Mouse (Mus musculus) splenic B cell, adult 2 months (primary cell): Measurements from ENCODE around the gene Tmem234.
A peak's percentile ranks its signal among the peaks of the same experiment; 100 is the strongest.
"Not testable (repeated sequence)": the region's sequence is repeated elsewhere in the genome, so short reads cannot be mapped to it uniquely, and the experiment has no call there.

Source experiments
- DNase-seq: peaks from one replicate; pipeline ENCODE4 v3.0.0-alpha.2; 2011; ENCODE audit warnings: low read depth, low spot score
- H3K27me3 ChIP-seq: 2 replicates; pipeline ENCODE4 v1.6.1; 2012; ENCODE audit warnings: mild to moderate bottlenecking, low read length, moderate library complexity, mixed read lengths; ENCODE audit not compliant: control insufficient read depth, poor library complexity, insufficient read depth, severe bottlenecking
- H3K36me3 ChIP-seq: 2 replicates; pipeline ENCODE4 v1.6.1; 2012; ENCODE audit warnings: mild to moderate bottlenecking, low read length, moderate library complexity, mixed read lengths; ENCODE audit not compliant: control insufficient read depth, poor library complexity, insufficient read depth, severe bottlenecking

The Tmem234 gene

DNA sequence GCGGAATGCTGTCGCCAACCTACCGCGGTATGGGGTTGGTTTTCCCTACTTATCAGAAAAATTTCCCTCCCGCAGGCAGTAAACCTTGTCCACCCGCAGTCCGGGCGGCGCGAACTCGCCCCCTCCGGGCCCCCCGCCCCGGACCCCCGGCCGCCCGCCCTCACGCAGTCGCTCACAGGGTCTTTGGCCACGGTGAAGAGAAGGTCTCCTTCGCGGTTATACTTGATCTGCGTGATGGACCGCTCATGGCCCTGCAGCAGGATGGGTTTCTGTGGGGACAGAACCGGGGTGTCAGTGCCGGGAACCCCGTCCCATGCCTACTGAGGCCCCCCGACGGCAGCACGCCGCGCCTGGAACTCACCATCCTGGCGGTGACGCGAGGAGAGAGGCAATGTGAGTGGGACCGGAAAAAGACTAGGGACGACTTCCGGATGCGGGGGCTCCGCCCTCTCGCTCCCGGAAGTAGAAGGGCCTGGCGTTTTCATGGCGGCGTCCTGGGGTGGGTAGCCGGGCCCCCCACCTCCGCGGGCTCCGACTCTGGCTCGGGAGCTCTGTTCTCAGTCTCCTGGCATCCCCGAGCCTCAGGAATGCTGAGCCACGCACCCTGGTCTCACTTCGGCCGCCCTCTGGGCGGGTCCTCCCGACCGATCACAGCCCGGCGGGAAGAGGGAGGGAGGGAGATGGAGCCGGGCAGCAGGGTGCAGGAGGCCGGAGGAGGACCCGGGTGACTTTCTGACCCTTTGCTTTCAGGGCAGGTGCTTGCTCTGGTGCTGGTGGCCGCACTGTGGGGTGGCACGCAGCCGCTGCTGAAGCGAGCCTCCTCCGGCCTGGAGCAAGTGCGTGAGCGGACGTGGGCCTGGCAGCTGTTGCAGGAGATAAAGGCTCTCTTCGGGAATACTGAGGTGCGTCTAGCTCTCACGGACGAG lies at the start of gene Tmem234, which contains the start of gene Eif3i:
Tmem234 (plus strand) TSS at position 436 of the 926 bp plus-strand sequence.
Eif3i (minus strand) TSS at position 416 of the 926 bp plus-strand sequence.
- H3K27me3 ChIP-seq = no peaks in the 10 kb centered on the region
- peak; percentile 85 for DNase-seq
- H3K36me3 ChIP-seq = peaks cover 7% of the 10 kb centered on the region

DNA sequence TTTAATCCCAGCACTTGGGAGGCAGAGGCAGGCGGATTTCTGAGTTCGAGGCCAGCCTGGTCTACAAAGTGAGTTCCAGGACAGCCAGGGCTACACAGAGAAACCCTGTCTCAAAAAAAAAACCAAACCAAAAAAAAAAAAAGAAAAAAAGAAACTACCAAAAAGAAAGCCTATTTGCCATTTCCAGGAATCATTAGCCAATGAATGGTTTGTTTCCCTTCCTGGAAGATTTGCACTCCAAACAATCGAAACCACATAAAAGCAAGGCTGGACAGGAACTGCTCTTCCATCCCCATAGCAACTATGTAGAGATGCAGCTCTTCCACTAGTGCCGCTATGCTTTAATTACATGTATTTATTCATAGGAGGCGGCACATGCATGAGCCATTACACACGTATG lies 46.0 kb upstream of the Tmem234 start:
- DNase-seq, H3K36me3 ChIP-seq: not testable (repeated sequence)

DNA sequence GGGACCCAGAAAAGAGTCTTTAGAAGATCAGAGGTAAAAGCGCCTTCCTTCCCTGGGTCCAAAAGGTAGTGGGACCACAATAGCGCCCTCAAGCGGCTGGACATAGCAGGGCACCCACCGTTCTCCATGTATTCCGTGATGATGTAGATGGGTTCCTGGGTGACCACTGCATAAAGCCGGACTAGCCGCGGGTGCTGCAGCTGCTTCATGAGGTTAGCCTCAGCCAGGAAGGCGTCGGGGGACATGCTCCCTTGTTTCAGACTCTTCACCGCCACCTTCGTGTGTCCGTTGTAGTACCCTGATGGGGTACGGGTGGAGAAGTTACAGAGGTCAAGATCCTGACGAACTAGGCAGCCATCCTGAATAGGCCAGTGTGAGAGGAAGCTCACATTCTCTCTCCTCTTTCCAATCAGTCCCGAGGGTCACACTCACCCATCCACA lies 45.0 kb upstream of the Tmem234 start:
- Histone ChIP-seq H3K27me3 (no peaks in the 10 kb centered on the region), H3K36me3 (no peaks in the 10 kb centered on the region)
- DNase-seq = peak; percentile 61

More for the DNA sequence above, 46.0 kb upstream of the Tmem234 start:
- H3K27me3 ChIP-seq = not testable (repeated sequence)

DNA sequence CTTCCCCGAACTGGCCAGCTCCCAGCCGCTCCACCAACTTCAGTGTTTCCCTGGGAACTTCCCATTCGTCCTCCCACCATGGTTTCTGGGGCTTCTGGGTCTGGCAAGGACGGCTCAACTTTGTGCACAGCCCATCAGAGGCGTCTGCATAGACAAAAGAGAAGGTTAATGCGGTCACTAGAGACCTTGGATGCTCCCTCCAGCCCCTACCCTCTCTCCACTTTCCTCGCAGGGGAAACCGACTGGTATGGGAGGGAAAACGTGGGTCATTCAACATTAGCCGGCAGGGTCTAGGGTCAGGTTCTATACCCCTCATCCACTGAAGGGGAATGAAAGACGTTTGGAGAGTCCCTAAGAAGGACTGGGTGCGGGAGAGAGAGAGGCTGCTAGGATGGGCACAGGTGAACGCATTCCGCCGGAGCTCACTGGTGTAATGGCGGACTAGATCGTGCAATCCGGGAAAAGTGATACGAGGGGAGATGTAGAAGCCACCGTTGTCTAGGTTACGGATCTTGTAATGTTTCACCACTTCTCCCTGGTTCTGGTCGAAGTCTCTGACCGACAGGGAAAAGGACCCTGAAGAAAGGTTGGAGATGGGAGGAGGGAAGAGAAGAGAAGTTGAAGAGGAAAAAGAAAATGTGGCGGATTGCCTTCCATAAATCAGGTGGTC lies 44.5 kb upstream of the Tmem234 start:
- Histone ChIP-seq H3K27me3 (no peaks in the 10 kb centered on the region), H3K36me3 (no peaks in the 10 kb centered on the region)
- no peak for DNase-seq

DNA sequence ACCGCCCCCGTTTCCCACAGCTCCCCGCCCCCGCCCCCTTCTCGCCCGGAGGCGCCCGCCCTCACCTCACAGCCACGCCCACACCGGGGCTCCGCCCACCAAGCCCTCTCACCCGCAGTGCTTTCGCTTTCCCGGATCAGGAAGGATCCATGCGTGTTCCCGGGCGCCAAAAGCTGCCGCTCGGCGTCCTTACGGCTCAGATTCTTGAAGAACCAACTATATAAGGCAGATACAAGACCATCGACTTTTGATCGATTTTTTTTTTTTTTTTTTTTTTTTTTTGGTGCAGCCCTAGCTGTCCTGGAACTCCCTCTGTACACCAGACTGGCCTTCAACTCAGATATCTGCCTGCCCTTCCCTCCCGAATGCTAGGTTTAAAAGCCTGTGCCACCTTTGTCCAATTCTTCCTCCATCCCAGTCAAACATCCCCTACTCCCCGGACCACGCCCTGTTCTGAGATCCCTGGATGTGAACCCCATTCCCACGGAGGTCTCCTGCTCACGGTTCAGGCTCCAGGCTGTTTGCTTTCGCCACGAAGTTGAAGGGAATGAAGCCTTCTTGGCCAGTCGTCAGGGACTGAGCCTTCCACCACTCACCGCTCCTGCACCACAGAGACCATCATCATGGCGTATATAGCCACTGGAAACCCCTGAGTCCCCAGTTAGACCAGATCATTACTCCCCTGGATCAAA lies 43.8 kb upstream of the Tmem234 start:
- DNase-seq = peak; percentile 88
- no peaks in the 10 kb centered on the region for H3K27me3 ChIP-seq

DNA sequence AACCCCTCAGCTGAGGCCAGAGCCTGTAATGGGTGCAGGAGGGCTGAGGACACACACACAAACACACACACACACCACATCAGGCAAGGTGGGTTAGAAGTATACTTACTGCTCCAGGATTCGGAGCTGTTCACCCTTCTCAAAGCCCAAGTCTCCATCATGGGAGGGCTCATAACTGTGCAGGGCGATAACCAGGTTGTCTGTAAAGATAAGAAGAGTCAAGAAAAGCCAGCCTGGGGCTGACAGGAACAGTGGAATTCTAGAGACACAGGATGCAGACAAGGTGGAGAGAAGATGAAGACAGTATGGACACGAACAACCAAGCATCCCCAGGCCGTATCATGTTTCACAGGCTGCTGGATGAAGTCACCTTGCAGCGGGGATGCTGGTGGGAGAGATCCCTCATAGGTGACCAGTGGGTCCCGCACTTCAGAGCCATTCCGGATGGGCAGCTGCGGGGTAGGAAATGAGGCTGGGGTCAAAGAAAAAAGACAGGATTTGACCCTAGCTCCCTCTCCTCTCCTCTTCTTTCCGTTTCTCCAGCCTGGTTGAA lies 43.1 kb upstream of the Tmem234 start:
- Histone ChIP-seq H3K27me3 (no peaks in the 10 kb centered on the region), H3K36me3 (no peaks in the 10 kb centered on the region)
- no peak for DNase-seq

More for the DNA sequence above, 43.8 kb upstream of the Tmem234 start:
- no peaks in the 10 kb centered on the region for H3K36me3 ChIP-seq

DNA sequence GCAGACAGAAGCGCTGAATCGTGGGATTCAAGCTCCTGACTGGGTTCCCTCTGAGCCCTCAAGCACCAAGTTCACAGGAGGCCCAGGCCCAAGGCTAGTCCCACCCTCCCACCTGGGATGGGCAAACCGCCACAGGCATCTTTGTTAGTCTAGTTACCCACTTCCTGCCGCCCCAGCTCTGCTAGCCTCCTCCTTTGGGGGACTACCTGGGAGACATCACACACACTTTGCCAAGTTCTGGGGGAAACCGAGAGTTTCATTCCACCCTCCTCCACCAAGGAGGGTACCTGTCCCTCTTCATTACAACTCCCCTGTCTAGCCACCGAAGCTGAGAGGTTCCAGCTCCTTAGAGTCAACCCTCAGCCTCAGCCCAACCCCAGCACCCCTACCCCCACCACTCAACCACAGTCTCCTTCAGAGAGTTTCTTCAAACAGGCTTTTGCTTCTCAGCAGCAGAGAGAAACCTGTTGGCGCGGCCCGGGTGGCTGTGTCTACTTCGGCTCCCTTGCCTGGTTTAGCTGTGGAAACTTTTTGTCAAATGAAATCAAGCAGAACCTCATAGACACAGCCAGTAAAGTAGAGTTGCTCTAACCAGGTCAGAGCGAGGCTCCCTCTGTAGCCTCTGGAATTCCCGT lies 42.0 kb upstream of the Tmem234 start:
- H3K36me3 ChIP-seq = no peaks in the 10 kb centered on the region
- DNase-seq = peak; percentile 40
- no peaks in the 10 kb centered on the region for H3K27me3 ChIP-seq

DNA sequence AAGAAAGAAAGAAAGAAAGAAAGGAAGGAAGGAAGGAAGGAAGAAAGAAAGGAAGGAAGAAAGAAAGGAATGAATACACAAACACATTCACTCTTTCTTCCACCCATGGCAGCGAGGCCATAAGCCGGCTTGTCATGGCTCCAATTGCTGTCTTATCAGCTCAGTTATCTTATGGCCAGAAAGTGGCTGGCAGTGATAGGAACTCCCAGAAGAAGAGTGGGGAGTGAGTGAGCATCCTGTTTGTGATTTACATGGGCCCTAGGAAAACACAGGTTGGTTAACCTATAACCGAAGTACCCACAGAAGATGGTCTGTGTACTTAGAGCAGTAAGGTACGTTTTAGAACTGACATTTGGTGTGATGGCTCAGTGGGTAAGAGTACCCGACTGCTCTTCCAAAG lies 39.3 kb upstream of the Tmem234 start:
- Histone ChIP-seq H3K36me3 (no peaks in the 10 kb centered on the region), H3K27me3 (no peaks in the 10 kb centered on the region)
- no peak for DNase-seq

DNA sequence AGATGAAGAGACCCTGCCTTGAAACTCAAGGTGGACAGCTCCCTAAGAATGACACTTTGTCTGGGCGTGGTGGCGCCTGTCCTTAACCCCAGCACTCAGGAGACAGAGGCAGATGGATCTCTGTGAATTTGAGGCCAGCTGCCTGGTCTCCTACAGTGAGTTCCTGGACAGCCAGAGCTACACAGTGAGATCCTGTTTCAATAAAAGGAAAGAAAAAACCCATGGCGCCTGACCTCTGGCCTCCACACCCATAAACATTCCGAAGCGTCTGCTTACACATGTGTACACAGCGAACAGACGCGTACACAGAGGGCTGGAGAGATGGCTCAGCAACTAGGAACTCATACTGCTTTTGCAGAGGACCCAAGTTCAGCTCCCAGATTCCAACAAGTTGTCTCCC lies 36.8 kb upstream of the Tmem234 start:
- Histone ChIP-seq H3K27me3 (no peaks in the 10 kb centered on the region), H3K36me3 (no peaks in the 10 kb centered on the region)
- no peak for DNase-seq

DNA sequence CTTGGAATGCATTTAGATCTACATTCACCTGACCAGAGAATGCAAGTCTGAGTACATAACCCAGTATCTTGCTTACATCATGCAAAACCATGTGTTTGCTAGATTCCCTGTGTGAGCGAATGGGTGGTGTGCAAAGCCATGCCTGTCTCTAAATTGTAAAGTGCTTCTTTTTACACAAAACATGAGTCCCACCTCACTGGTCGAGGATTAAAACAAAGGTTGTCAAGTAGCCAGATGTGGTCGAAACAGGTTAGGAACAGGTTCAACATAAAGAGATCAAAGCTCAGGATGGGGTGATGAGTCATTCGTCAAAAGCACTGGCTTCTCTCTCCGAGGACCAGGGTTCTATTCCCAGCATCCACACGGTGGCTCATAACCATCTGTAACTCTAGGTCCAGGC lies 35.3 kb upstream of the Tmem234 start:
- Histone ChIP-seq H3K27me3 (no peaks in the 10 kb centered on the region), H3K36me3 (no peaks in the 10 kb centered on the region)
- DNase-seq = no peak

DNA sequence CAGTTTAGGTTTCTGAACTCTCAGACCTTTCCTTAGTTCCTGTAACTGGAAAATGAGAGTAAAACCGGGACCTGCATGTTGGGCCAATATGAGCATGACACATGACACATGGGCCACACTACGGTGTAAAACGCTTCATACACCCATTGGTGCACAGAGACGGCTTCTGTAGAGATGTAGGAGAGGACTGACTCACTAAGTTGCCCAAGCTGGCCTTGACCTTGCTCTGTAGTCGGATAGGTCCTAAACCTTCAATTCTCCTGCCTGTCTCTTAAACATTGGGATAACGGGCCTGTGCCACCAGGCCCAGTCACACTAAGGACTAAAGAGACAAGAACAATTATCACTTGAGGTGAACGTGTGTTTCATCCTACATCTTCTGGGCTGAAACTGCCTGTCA lies 32.1 kb upstream of the Tmem234 start:
- no peak for DNase-seq

DNA sequence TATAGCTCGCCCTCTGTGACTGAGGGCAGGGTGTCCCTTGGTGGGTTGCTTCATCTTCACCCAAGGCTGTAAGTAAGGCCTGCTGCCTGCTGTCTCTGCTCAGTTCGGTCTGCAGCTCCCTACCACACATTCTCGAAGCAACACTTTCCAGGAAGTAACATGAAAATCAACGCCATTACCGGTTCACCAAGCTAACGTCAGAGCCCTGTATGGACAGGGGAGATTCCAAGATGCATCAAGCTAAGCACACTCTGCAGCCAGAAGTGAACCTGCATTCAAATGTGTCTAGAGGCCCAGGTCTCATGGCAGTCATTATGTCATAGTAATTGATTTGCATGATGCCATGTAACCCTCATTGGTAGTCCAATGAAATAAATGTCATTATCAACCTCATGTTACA lies 30.4 kb upstream of the Tmem234 start:
- no peaks in the 10 kb centered on the region for H3K36me3 ChIP-seq
- peak; percentile 66 for DNase-seq
- H3K27me3 ChIP-seq = no peaks in the 10 kb centered on the region

More for the DNA sequence above, 32.1 kb upstream of the Tmem234 start:
- Histone ChIP-seq H3K36me3 (no peaks in the 10 kb centered on the region), H3K27me3 (no peaks in the 10 kb centered on the region)

DNA sequence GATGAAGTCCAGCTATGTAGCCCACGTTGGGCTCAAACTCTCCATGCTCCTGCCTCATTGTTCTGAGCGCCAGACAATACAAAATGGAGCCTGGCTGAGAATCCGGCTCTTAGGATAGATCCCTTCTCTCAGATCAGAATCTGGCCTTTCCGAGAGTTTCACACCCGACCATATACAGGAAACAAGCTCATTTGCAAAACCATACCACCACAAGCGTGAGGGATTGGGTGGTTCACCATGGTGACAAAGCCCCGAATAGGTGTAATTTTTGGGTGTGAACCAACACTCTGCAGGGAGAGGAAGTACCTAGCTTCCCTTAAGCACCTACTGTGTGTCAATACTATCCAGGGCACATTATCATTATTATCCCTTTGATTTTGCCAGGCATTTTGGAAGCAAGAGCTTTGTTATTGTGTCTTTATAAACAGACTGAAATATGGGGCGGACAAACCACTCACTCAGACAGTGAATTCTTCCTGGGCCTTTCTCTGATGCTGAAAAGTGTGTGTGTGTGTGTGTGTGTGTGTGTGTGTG lies 28.9 kb upstream of the Tmem234 start:
- no peaks in the 10 kb centered on the region for H3K27me3 ChIP-seq
- no peaks in the 10 kb centered on the region for H3K36me3 ChIP-seq
- DNase-seq = no peak
